In the genomic region with DNA sequence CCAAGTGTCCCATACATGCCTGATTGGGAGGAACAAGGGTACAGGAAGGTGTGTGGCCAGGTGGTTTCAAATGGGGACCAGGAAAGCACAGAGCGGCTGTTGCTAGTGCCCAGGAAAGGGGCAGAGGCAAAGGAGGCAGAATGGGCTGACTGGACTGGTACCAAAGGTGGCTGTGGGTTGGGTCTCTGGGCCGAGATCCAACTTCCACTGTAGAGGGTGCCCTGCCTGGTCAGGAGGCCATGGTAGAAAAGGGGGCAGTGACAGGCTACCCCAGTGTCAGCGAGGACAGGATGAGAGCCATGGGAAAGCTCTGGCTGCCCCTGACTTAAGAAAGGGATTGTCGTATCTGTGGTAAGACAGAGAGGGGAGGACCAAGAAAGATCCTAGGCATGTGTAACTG, we compare ENCODE assay signal across 25 mouse cellular contexts. TPM values are rescaled to one million over a fixed set of nuclear protein-coding genes. Genes with fewer than 3 reads are reported as not detected.
"Had no signal": no experiment of that assay in that cellular context is flagged by ENCODE, and none has a peak within 500 bp of the region (broad histone marks: within the 10 kb centered on the region; RNA-seq: fewer than 3 reads in every experiment).

No protein-coding gene starts in this region.

- ATAC-seq: forebrain, embryonic 16.5 days; hindbrain, postnatal 0 days; intestine, embryonic 15.5 days had no signal

- H3K4me3 ChIP-seq: gastrocnemius, adult 2 months; heart, embryonic 10.5 days; heart, embryonic 13.5 days; heart, embryonic 15.5 days; hindbrain, embryonic 13.5 days; hindbrain, embryonic 15.5 days; intestine, embryonic 15.5 days; kidney, embryonic 15.5 days; left cerebral cortex, adult 2 months; limb, embryonic 10.5 days; limb, embryonic 12.5 days had no signal

- H3K4me1 ChIP-seq: heart, embryonic 10.5 days; hindbrain, embryonic 13.5 days; hindbrain, embryonic 15.5 days; intestine, embryonic 15.5 days; kidney, embryonic 15.5 days; limb, embryonic 10.5 days; limb, embryonic 12.5 days had no signal

- H3K9ac ChIP-seq: heart, embryonic 13.5 days; heart, embryonic 15.5 days; hindbrain, embryonic 13.5 days; hindbrain, embryonic 15.5 days; intestine, embryonic 15.5 days; kidney, embryonic 15.5 days; limb, embryonic 12.5 days had no signal

- DNase-seq: gastrocnemius, adult 2 months; gastrocnemius, postnatal 10 days; gastrocnemius, postnatal 25 days; heart, adult 18-20 months; heart, postnatal 14 days; heart, postnatal 36 days; kidney, adult 11 months; kidney, adult 2 months; kidney, adult 9 months; kidney, postnatal 14 days; kidney, postnatal 36 days; liver had no signal

- H3K27ac ChIP-seq: heart, embryonic 10.5 days; heart, embryonic 13.5 days; heart, embryonic 15.5 days; hindbrain, embryonic 13.5 days; hindbrain, embryonic 15.5 days; hindbrain, postnatal 0 days; intestine, embryonic 15.5 days; kidney, embryonic 15.5 days; kidney, postnatal 0 days; left cerebral cortex, adult 2 months; limb, embryonic 10.5 days; limb, embryonic 12.5 days had no signal

- H3K9me3 ChIP-seq: heart, embryonic 10.5 days; heart, embryonic 13.5 days; heart, embryonic 15.5 days; hindbrain, embryonic 13.5 days; hindbrain, embryonic 15.5 days; intestine, embryonic 15.5 days; kidney, embryonic 15.5 days; limb, embryonic 10.5 days; limb, embryonic 12.5 days had no signal

- H3K27me3 ChIP-seq: heart, embryonic 13.5 days; heart, embryonic 15.5 days; hindbrain, embryonic 13.5 days; hindbrain, embryonic 15.5 days; intestine, embryonic 15.5 days; kidney, embryonic 15.5 days; limb, embryonic 12.5 days had no signal

- H3K36me3 ChIP-seq: heart, embryonic 10.5 days; heart, embryonic 13.5 days; heart, embryonic 15.5 days; hindbrain, embryonic 13.5 days; hindbrain, embryonic 15.5 days; intestine, embryonic 15.5 days; kidney, embryonic 15.5 days; limb, embryonic 10.5 days; limb, embryonic 12.5 days had no signal

- H3K4me2 ChIP-seq: heart, embryonic 13.5 days; heart, embryonic 15.5 days; hindbrain, embryonic 13.5 days; hindbrain, embryonic 15.5 days; intestine, embryonic 15.5 days; kidney, embryonic 15.5 days; limb, embryonic 12.5 days had no signal

RNA-seq across cellular contexts. Expression of gene Irf4, which starts 44.2 kb away (rescaled TPM):
- total RNA-seq: hindbrain, postnatal 0 days had no signal
- polyA plus RNA-seq: limb, embryonic 10.5 days; limb, embryonic 12.5 days had no signal
